Mouse (Mus musculus): ENCODE measurements at regions not wholly inside any gene's neighbourhood (a gene's known extent, or its start where the extent isn't known, plus 50 kb on each side); places are given as distances from the start of the nearest gene placed in this dataset.

GRCm38 (mm10) chr1:45647301-45647700 is 144.2 kb upstream of the Col5a2 start:
- TF ChIP-seq CTCF (IDR thresholded peaks at IDR 0.05; ENCODE audit: control insufficient read depth, insufficient read depth, insufficient read length), result no peak
- no peak for TF ChIP-seq MAX (IDR thresholded peaks at IDR 0.05)
- TF ChIP-seq MYOG (IDR thresholded peaks at IDR 0.05; ENCODE audit: control insufficient read depth, extremely low read depth, insufficient read length), result no peak
- no peak for TF ChIP-seq CEBPB (IDR thresholded peaks at IDR 0.05; ENCODE audit: low read depth)
- no peak for TF ChIP-seq MYOD1 (IDR thresholded peaks at IDR 0.05; ENCODE audit: control insufficient read depth, insufficient read length, low read depth)
- no peak for TF ChIP-seq USF1 (IDR thresholded peaks at IDR 0.05; ENCODE audit: low read depth)
- TF ChIP-seq FOSL1 (IDR thresholded peaks at IDR 0.05; ENCODE audit: insufficient read depth, low read length, poor library complexity, severe bottlenecking), result no peak
